Mouse (Mus musculus): ENCODE results near the gene Pcsk2. TPM values are rescaled to one million over a fixed set of nuclear protein-coding genes. Genes with fewer than 3 reads are reported as not detected.

The Pcsk2 gene
- polyA plus RNA-seq, 1 experiment from 2014 or later, result 0.92 TPM

DNA sequence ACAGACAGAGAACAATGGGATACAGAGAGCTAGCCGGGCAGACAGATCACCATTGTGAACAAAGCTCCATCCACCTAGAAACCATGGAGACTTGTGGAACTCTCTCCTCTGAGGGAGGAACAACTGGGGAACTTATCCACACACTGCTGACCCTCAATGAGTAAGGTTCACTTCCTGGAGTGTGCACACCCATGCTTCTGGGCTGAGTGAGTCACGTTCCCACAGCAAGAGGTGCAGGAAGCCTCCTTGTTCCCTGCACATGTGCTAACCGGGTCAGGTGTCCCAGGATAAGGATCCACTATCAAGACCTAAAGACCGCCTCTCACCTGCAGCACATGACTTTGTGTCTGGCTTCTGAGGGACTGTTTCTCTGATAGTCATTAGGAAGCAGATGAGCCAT, 307.5 kb downstream of the Pcsk2 start:
- WGBS, result 66% methylated on average over 4 of the region's 4 CpGs
- TF ChIP-seq CTCF (IDR thresholded peaks at IDR 0.05; ENCODE audit: low read depth), result no peak
- H3K27me3 ChIP-seq (ENCODE audit: insufficient read depth, low read length), result no peaks in the 10 kb centered on the region
- H3K4me2 ChIP-seq (ENCODE audit: low read length), result no peak overlapping the region
- H3K4me3 ChIP-seq (replicated peaks; ENCODE audit: low read depth, low read length), result no peak overlapping the region
- no peak for DNase-seq (ENCODE audit: low spot score)
- H3K9me3 ChIP-seq (replicated peaks; ENCODE audit: low read length), result no peaks in the 10 kb centered on the region
- no peaks in the 10 kb centered on the region for H3K36me3 ChIP-seq (ENCODE audit: insufficient read depth, low read length)
- ATAC-seq (replicated peaks; ENCODE audit: low FRiP score, low read depth), result no peak
- H3K4me1 ChIP-seq (replicated peaks; ENCODE audit: insufficient read depth, low read length), result no peaks in the 10 kb centered on the region
- no peak overlapping the region for H3K27ac ChIP-seq
- H3K9ac ChIP-seq (ENCODE audit: low read depth, low read length), result no peak overlapping the region

- Histone ChIP-seq H3K4me2 (ENCODE audit: low read length) (no peak overlapping the region), H3K9me3 (replicated peaks; ENCODE audit: low read length) (no peaks in the 10 kb centered on the region), H3K4me3 (replicated peaks; ENCODE audit: low read depth, low read length) (no peak overlapping the region), H3K27ac (no peak overlapping the region), H3K9ac (ENCODE audit: low read depth, low read length) (no peak overlapping the region), H3K36me3 (ENCODE audit: insufficient read depth, low read length) (no peaks in the 10 kb centered on the region), H3K4me1 (replicated peaks; ENCODE audit: insufficient read depth, low read length) (0 out of 2 replicates have a peak, but pooled peaks cover 6% of the 10 kb centered on the region), H3K27me3 (ENCODE audit: insufficient read depth, low read length) (no peaks in the 10 kb centered on the region)
- no peak for TF ChIP-seq CTCF (IDR thresholded peaks at IDR 0.05; ENCODE audit: low read depth)
- whole genome bisulfite sequencing, result 84% methylated on average over 2 of the region's 2 CpGs
- ATAC-seq (replicated peaks; ENCODE audit: low FRiP score, low read depth) (no peak), DNase-seq (ENCODE audit: low spot score) (no peak)
Observed at GRCm38 (mm10) chr2:143859166-143859565, 313.2 kb downstream of the Pcsk2 start.

DNA sequence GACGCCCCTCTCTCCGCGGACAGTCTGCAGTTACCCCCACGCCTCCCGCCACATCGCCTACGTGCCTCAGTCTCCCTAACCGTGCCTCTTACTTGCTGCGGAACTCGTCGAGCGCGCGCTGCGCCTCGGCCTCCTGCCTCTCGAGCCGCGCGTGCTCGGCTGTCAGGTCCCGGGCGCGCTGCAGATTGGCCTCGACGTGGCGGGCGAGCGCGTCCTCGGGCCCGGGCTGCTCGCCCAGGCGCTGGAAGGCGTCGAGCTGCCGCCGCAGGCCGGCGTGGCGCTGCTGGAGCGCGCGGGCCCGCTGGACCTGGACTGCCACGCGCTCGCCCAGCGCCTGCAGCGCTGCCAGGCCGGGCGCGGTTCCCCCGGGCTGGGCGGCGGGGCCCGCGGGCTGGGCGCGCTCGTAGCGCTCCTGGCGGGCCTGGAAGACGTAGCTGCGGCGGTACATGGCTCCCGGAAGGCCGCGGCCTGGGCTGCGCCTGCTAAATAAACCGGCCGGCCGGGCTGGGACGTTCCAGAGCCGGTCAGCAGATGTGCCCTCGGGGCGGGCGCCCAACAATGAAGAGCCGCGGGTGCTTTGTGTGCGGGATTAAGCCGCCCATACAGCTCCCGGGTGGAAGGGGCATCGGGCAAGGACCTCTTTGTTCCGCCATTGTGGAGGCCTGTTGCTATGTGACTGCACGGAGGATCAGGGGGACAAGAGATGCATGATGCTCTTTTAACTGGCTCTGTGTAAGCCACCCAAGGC, 316.7 kb downstream of the Pcsk2 start, which contains the start of gene Bfsp1:
Gene Bfsp1, minus strand, starts transcription at position 690 of the 748 bp plus-strand sequence.
- WGBS, result 4% methylated on average over 78 of the region's 86 CpGs
- Histone ChIP-seq H3K9ac (ENCODE audit: low read depth, low read length) (peak within 1 kb of the TSS; percentile 80), H3K4me1 (replicated peaks; ENCODE audit: insufficient read depth, low read length) (0 out of 2 replicates have a peak, but pooled peaks cover 6% of the 10 kb centered on the region), H3K36me3 (ENCODE audit: insufficient read depth, low read length) (no peaks in the 10 kb centered on the region), H3K4me3 (replicated peaks; ENCODE audit: low read depth, low read length) (peak within 1 kb of the TSS; percentile 40), H3K9me3 (replicated peaks; ENCODE audit: low read length) (no peaks in the 10 kb centered on the region), H3K27ac (no peak within 1 kb of the TSS), H3K27me3 (ENCODE audit: insufficient read depth, low read length) (no peaks in the 10 kb centered on the region), H3K4me2 (ENCODE audit: low read length) (peak within 1 kb of the TSS; percentile 73)
- TF ChIP-seq CTCF (IDR thresholded peaks at IDR 0.05; ENCODE audit: low read depth), result no peak
- peak; percentile 76 for ATAC-seq (replicated peaks; ENCODE audit: low FRiP score, low read depth)
- peak; percentile 69 for DNase-seq (ENCODE audit: low spot score)

DNA sequence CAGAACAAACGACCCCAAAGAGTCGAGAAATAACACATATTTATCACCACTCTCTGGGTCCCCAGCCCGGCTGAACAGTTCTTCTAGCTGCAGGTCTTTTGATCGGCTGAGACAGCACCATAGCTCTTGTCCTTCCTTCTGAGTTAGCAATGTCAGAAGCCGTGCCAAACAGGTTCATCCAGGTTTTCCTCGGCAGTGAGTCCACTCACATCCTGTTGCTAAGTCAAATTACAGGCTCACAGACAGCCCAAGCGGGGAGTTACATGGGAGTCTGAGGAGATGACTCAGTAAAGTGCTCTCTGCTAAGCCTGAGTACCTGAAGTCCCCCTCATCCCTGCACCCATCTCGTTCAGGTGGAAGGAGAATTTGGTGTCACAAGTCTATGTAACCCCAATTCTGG, 318.6 kb downstream of the Pcsk2 start:
- 40% methylated on average over 8 of the region's 8 CpGs for WGBS
- Histone ChIP-seq H3K36me3 (ENCODE audit: insufficient read depth, low read length) (no peaks in the 10 kb centered on the region), H3K9ac (ENCODE audit: low read depth, low read length) (no peak overlapping the region), H3K4me1 (replicated peaks; ENCODE audit: insufficient read depth, low read length) (0 out of 2 replicates have a peak, but pooled peaks cover 6% of the 10 kb centered on the region), H3K27me3 (ENCODE audit: insufficient read depth, low read length) (no peaks in the 10 kb centered on the region), H3K4me3 (replicated peaks; ENCODE audit: low read depth, low read length) (no peak overlapping the region), H3K27ac (no peak overlapping the region), H3K9me3 (replicated peaks; ENCODE audit: low read length) (no peaks in the 10 kb centered on the region), H3K4me2 (ENCODE audit: low read length) (no peak overlapping the region)
- ATAC-seq (replicated peaks; ENCODE audit: low FRiP score, low read depth), result no peak
- no peak for DNase-seq (ENCODE audit: low spot score)
- no peak for TF ChIP-seq CTCF (IDR thresholded peaks at IDR 0.05; ENCODE audit: low read depth)
